Mouse (Mus musculus): ENCODE measurements around the gene Cog4. TPM values are rescaled to one million over a fixed set of nuclear protein-coding genes. Genes with fewer than 3 reads are reported as not detected.
"Not testable (repeated sequence)": the region's sequence is repeated elsewhere in the genome, so short reads cannot be mapped to it uniquely, and the experiment has no call there.

Gene Cog4
- polyA plus RNA-seq, 1 experiment from 2014 or later: 74.9 TPM

DNA sequence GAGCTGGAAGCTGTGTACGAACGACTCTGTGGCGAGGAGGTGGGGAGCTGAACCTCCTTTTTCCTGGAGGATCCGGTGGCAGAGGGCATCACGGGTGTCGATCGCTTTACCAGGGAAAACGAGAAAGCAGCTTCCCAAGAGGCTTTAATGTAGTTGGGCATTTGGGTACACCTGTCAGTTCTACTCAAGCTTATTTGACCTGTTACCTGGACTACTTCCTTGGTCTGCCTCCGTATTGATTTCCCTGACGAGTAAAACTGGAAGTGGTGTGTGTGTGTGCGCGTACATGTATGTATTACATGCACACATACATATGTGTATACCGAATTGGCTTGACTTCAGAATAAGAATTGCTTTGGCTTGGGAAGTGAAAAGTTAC, 760 bp downstream of the Cog4 start:
- peaks cover 27% of the 10 kb centered on the region for H3K36me3 ChIP-seq (ENCODE audit: control insufficient read depth, insufficient read depth, low read length)
- no peak; the same call in 1 of the 2 replicates for ATAC-seq (ENCODE audit: low read depth)
- H3K27me3 ChIP-seq (ENCODE audit: control insufficient read depth, insufficient read depth, low read depth, low read length): no peaks in the 10 kb centered on the region
- H3K9ac ChIP-seq (ENCODE audit: low read length): peak overlapping the region; percentile 84
- WGBS: under 1% methylated on average over 13 of the region's 13 CpGs
- peak overlapping the region; percentile 69 for H3K4me3 ChIP-seq (ENCODE audit: low read length)
- no peaks in the 10 kb centered on the region for H3K9me3 ChIP-seq (ENCODE audit: control insufficient read depth, low read length)
- peak overlapping the region; percentile 53; the same call in 1 of the 2 replicates for H3K27ac ChIP-seq (ENCODE audit: low read length)
- peaks cover 21% of the 10 kb centered on the region for H3K4me1 ChIP-seq (replicated peaks; ENCODE audit: control insufficient read depth, insufficient read depth, low read length)
- peak overlapping the region; percentile 80 for H3K4me2 ChIP-seq (ENCODE audit: low read depth, low read length)

- WGBS: 43% methylated on average over 14 of the region's 14 CpGs
- no peaks in the 10 kb centered on the region for H3K9me3 ChIP-seq (ENCODE audit: control insufficient read depth, low read length)
- no peak overlapping the region for H3K27ac ChIP-seq (ENCODE audit: low read length)
- H3K4me2 ChIP-seq (ENCODE audit: low read depth, low read length): peak overlapping the region; percentile 80
- H3K36me3 ChIP-seq (ENCODE audit: control insufficient read depth, insufficient read depth, low read length): peaks cover 27% of the 10 kb centered on the region
- no peaks in the 10 kb centered on the region for H3K27me3 ChIP-seq (ENCODE audit: control insufficient read depth, insufficient read depth, low read depth, low read length)
- H3K4me1 ChIP-seq (replicated peaks; ENCODE audit: control insufficient read depth, insufficient read depth, low read length): peaks cover 21% of the 10 kb centered on the region
- ATAC-seq (ENCODE audit: low read depth): peak; percentile 50
- H3K4me3 ChIP-seq (ENCODE audit: low read length): peak overlapping the region; percentile 69
- peak overlapping the region; percentile 84 for H3K9ac ChIP-seq (ENCODE audit: low read length)
Measured at GRCm38 (mm10) chr8:110847645-110848495, 1.5 kb downstream of the Cog4 start.

- WGBS: 91% methylated on average over 10 of the region's 10 CpGs
- ATAC-seq (ENCODE audit: low read depth): no peak
- Histone ChIP-seq H3K36me3 (ENCODE audit: control insufficient read depth, insufficient read depth, low read length) (peaks cover 39% of the 10 kb centered on the region), H3K27me3 (ENCODE audit: control insufficient read depth, insufficient read depth, low read depth, low read length) (no peaks in the 10 kb centered on the region), H3K4me3 (ENCODE audit: low read length) (no peak overlapping the region), H3K4me1 (replicated peaks; ENCODE audit: control insufficient read depth, insufficient read depth, low read length) (peaks cover 8% of the 10 kb centered on the region), H3K4me2 (ENCODE audit: low read depth, low read length) (no peak overlapping the region), H3K9me3 (ENCODE audit: control insufficient read depth, low read length) (no peaks in the 10 kb centered on the region), H3K9ac (ENCODE audit: low read length) (no peak overlapping the region), H3K27ac (ENCODE audit: low read length) (no peak overlapping the region)
Measured at GRCm38 (mm10) chr8:110851186-110851585, 4.8 kb downstream of the Cog4 start.

DNA sequence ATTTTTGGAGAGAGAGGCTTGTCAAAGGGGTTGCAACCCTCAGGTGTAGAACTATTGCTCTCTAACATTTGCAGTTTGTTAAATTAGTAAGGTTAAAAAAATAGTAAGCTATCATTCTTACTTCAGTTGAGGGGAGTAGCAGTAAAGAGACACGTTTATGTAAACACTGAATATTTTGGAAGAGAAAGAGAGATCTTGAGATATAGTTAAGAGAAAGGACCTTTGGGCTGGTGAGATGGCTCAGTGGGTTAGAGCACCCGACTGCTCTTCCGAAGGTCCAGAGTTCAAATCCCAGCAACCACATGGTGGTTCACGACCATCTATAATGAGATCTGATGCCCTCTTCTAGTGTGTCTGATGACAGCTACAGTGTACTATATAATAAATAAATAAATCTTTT, 9.7 kb downstream of the Cog4 start:
- peaks cover 54% of the 10 kb centered on the region for H3K36me3 ChIP-seq (ENCODE audit: control insufficient read depth, insufficient read depth, low read length)
- H3K4me2 ChIP-seq (ENCODE audit: low read depth, low read length); H3K27me3 ChIP-seq (ENCODE audit: control insufficient read depth, insufficient read depth, low read depth, low read length); H3K4me1 ChIP-seq (replicated peaks; ENCODE audit: control insufficient read depth, insufficient read depth, low read length); H3K9me3 ChIP-seq (ENCODE audit: control insufficient read depth, low read length); ATAC-seq (ENCODE audit: low read depth); H3K4me3 ChIP-seq (ENCODE audit: low read length); H3K27ac ChIP-seq (ENCODE audit: low read length); H3K9ac ChIP-seq (ENCODE audit: low read length): not testable (repeated sequence)
- WGBS: 95% methylated on average over 4 of the region's 4 CpGs

DNA sequence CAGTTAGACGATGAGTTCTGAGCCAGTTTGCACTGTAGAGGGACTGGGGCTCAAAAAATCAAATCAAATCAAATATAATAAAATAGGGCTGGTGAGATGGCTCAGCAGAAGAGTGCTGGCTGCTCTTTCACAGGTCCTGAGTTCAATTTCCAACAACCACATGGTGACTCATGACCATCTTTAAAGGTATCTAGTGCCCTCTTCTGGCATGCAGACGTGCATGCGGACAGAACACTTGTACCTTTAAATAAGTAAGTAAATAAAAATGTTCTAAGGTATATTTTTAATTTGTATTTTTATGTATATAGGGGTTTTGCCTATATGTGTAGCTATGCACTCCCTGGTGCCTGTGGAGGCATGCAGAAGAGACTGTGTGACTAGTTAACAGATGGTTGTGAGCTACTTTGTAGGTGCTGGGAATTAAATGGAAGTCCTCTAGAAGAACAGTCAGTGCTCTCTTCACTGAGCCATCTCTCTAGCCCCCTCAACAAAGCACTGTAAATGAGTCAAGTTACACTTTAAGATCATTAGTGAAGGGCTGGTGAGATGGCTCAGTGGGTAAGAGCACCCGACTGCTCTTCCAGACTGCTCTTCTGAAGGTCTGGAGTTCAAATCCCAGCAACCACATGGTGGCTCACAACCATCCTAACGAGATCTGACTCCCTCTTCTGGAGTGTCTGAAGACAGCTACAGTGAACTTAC, 10.5 kb downstream of the Cog4 start:
- no peak for ATAC-seq (ENCODE audit: low read depth)
- WGBS: 79% methylated on average over 4 of the region's 5 CpGs

DNA sequence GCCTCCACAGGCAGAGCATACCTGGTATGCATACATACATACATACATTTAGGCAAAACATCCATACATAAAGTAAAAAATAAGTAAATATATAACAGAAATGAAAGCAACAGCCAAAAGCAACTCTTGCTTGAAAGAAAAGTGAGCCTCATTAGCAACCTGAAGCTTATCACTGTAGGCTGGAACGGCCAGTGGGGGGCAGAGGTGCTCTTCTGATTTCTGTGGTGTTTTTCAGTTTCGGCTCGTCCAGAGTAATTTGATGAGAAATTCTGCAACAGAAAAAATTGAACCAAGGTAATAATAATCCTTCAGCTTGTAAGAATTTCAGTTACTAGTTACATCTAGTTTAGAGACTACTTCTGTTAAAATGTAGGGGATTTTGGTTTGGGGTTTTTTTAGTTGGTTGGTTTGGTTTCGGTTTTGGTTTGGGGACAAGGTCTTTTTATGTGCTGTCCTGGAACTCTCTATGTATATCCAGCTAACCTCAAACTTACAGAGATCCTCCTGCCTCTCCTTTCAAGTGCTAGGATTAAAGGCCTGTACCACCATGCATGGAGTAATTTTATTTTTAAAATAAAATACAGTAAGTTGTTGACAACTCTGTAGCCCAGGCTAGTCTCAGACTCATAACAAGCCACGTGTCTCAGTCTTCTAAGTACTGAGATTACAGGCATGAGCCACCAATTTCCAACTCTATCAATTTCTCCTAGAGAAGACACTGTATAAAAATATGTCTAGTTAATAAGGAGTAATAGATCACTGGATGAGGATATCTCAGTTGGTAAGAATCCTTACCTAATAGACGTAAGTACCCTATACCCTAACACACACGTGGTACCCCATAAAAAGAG, 13.5 kb downstream of the Cog4 start:
- no peak overlapping the region for H3K27ac ChIP-seq (ENCODE audit: low read length)
- no peaks in the 10 kb centered on the region for H3K27me3 ChIP-seq (ENCODE audit: control insufficient read depth, insufficient read depth, low read depth, low read length)
- H3K9ac ChIP-seq (ENCODE audit: low read length): no peak overlapping the region
- H3K4me2 ChIP-seq (ENCODE audit: low read depth, low read length): no peak overlapping the region
- H3K4me1 ChIP-seq (replicated peaks; ENCODE audit: control insufficient read depth, insufficient read depth, low read length): no peaks in the 10 kb centered on the region
- WGBS: 77% methylated on average over 7 of the region's 7 CpGs
- peaks cover 33% of the 10 kb centered on the region for H3K36me3 ChIP-seq (ENCODE audit: control insufficient read depth, insufficient read depth, low read length)
- no peak overlapping the region for H3K4me3 ChIP-seq (ENCODE audit: low read length)
- H3K9me3 ChIP-seq (ENCODE audit: control insufficient read depth, low read length): no peaks in the 10 kb centered on the region
- no peak for ATAC-seq (ENCODE audit: low read depth)

More for the DNA sequence above, 10.5 kb downstream of the Cog4 start:
- Histone ChIP-seq H3K4me3 (ENCODE audit: low read length) (no peak overlapping the region), H3K4me1 (replicated peaks; ENCODE audit: control insufficient read depth, insufficient read depth, low read length) (no peaks in the 10 kb centered on the region), H3K9ac (ENCODE audit: low read length) (no peak overlapping the region), H3K36me3 (ENCODE audit: control insufficient read depth, insufficient read depth, low read length) (peaks cover 50% of the 10 kb centered on the region), H3K9me3 (ENCODE audit: control insufficient read depth, low read length) (no peaks in the 10 kb centered on the region), H3K27me3 (ENCODE audit: control insufficient read depth, insufficient read depth, low read depth, low read length) (no peaks in the 10 kb centered on the region), H3K4me2 (ENCODE audit: low read depth, low read length) (no peak overlapping the region), H3K27ac (ENCODE audit: low read length) (no peak overlapping the region)

- H3K27me3 ChIP-seq (ENCODE audit: control insufficient read depth, insufficient read depth, low read depth, low read length); ATAC-seq (ENCODE audit: low read depth); H3K4me2 ChIP-seq (ENCODE audit: low read depth, low read length); H3K4me3 ChIP-seq (ENCODE audit: low read length); H3K27ac ChIP-seq (ENCODE audit: low read length); H3K9me3 ChIP-seq (ENCODE audit: control insufficient read depth, low read length); H3K9ac ChIP-seq (ENCODE audit: low read length); H3K4me1 ChIP-seq (replicated peaks; ENCODE audit: control insufficient read depth, insufficient read depth, low read length): not testable (repeated sequence)
- 92% methylated on average over 7 of the region's 7 CpGs for WGBS
- H3K36me3 ChIP-seq (ENCODE audit: control insufficient read depth, insufficient read depth, low read length): peaks cover 33% of the 10 kb centered on the region
Measured at GRCm38 (mm10) chr8:110861347-110862025, 15.1 kb downstream of the Cog4 start.

DNA sequence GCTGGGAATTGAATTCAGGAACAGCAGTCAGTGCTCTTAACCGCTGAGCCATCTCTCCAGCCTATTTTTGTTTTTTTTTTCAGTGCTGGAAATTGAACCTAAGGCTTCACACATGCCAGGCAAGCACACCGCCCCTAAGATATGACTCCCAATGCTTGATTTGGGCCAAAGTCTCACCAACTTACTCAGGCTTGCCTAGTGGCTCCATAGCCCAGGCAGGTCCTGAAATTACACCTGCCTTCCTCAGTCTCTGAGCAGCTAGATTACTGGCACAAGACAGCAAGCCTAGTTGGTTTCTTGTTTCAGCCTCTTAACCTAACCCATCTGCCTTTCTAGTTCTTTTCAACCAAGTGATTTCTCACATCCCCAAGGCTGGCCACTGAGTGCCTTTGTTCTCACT, 24.1 kb downstream of the Cog4 start:
- peaks cover 39% of the 10 kb centered on the region for H3K36me3 ChIP-seq (ENCODE audit: control insufficient read depth, insufficient read depth, low read length)
- H3K27me3 ChIP-seq (ENCODE audit: control insufficient read depth, insufficient read depth, low read depth, low read length): no peaks in the 10 kb centered on the region
- no peak for ATAC-seq (ENCODE audit: low read depth)
- no peaks in the 10 kb centered on the region for H3K9me3 ChIP-seq (ENCODE audit: control insufficient read depth, low read length)
- 98% methylated on average over 2 of the region's 2 CpGs for whole genome bisulfite sequencing
- no peaks in the 10 kb centered on the region for H3K4me1 ChIP-seq (replicated peaks; ENCODE audit: control insufficient read depth, insufficient read depth, low read length)
- H3K4me3 ChIP-seq (ENCODE audit: low read length): no peak overlapping the region
- H3K4me2 ChIP-seq (ENCODE audit: low read depth, low read length): no peak overlapping the region
- H3K9ac ChIP-seq (ENCODE audit: low read length): no peak overlapping the region
- H3K27ac ChIP-seq (ENCODE audit: low read length): no peak overlapping the region
